Mouse (Mus musculus): ENCODE data around the gene Adat1. TPM values are rescaled to one million over a fixed set of nuclear protein-coding genes. Genes with fewer than 3 reads are reported as not detected.
A peak's percentile ranks its signal among the peaks of the same experiment; 100 is the strongest.

The Adat1 gene
- polyA plus RNA-seq, 1 experiment from 2014 or later, result 4.3 TPM

- Histone ChIP-seq H3K27ac (no peak overlapping the region), H3K27me3 (no peaks in the 10 kb centered on the region), H3K4me1 (replicated peaks) (no peaks in the 10 kb centered on the region), H3K9ac (no peak overlapping the region), H3K36me3 (peaks cover 59% of the 10 kb centered on the region), H3K4me3 (replicated peaks) (no peak overlapping the region), H3K9me3 (replicated peaks) (no peaks in the 10 kb centered on the region), H3K4me2 (no peak overlapping the region)
- no peak for DNase-seq
- 73% methylated on average over 4 of the region's 4 CpGs for WGBS (ENCODE audit: insufficient replicate concordance)
- no peak for ATAC-seq (ENCODE audit: low read depth)
Observed at GRCm38 (mm10) chr8:111954844-111955594, 37.1 kb downstream of the Adat1 start.

- Histone ChIP-seq H3K9me3 (replicated peaks) (no peaks in the 10 kb centered on the region), H3K4me1 (replicated peaks) (no peaks in the 10 kb centered on the region), H3K27ac (no peak overlapping the region), H3K36me3 (peaks cover 75% of the 10 kb centered on the region), H3K27me3 (no peaks in the 10 kb centered on the region), H3K4me3 (replicated peaks) (no peak overlapping the region), H3K9ac (no peak overlapping the region), H3K4me2 (no peak overlapping the region)
- ATAC-seq (ENCODE audit: low read depth) (no peak), DNase-seq (no peak)
- 94% methylated on average over 5 of the region's 5 CpGs for whole genome bisulfite sequencing (ENCODE audit: insufficient replicate concordance)
Observed at GRCm38 (mm10) chr8:111951936-111952335, 40.2 kb downstream of the Adat1 start.

- Histone ChIP-seq H3K4me3 (replicated peaks) (no peak overlapping the region), H3K4me1 (replicated peaks) (no peaks in the 10 kb centered on the region), H3K27me3 (no peaks in the 10 kb centered on the region), H3K9me3 (replicated peaks) (no peaks in the 10 kb centered on the region), H3K27ac (no peak overlapping the region), H3K9ac (no peak overlapping the region), H3K4me2 (no peak overlapping the region), H3K36me3 (peaks cover 75% of the 10 kb centered on the region)
- ATAC-seq (ENCODE audit: low read depth), result no peak
- DNase-seq, result no peak
- 91% methylated on average over 7 of the region's 7 CpGs for WGBS (ENCODE audit: insufficient replicate concordance)
Observed at GRCm38 (mm10) chr8:111951317-111951716, 40.8 kb downstream of the Adat1 start.

- WGBS (ENCODE audit: insufficient replicate concordance), result 75% methylated on average over 3 of the region's 3 CpGs
- Histone ChIP-seq H3K27ac (no peak overlapping the region), H3K9ac (no peak overlapping the region), H3K4me3 (replicated peaks) (no peak overlapping the region), H3K27me3 (no peaks in the 10 kb centered on the region), H3K4me1 (replicated peaks) (no peaks in the 10 kb centered on the region), H3K36me3 (peaks cover 76% of the 10 kb centered on the region), H3K4me2 (no peak overlapping the region), H3K9me3 (replicated peaks) (no peaks in the 10 kb centered on the region)
- no peak for DNase-seq
- ATAC-seq (ENCODE audit: low read depth), result no peak
Observed at GRCm38 (mm10) chr8:111950846-111951245, 41.3 kb downstream of the Adat1 start.

- H3K9me3 ChIP-seq (replicated peaks), result no peaks in the 10 kb centered on the region
- DNase-seq (no peak), ATAC-seq (ENCODE audit: low read depth) (no peak)
- H3K4me1 ChIP-seq (replicated peaks), result peaks cover 4% of the 10 kb centered on the region; the same call in 1 of the 2 replicates
- no peak overlapping the region for H3K9ac ChIP-seq
- 83% methylated on average over 8 of the region's 8 CpGs for WGBS (ENCODE audit: insufficient replicate concordance)
- peaks cover 80% of the 10 kb centered on the region for H3K36me3 ChIP-seq
- no peak overlapping the region for H3K27ac ChIP-seq
- no peak overlapping the region for H3K4me3 ChIP-seq (replicated peaks)
- H3K4me2 ChIP-seq, result no peak overlapping the region
- no peaks in the 10 kb centered on the region for H3K27me3 ChIP-seq
Observed at GRCm38 (mm10) chr8:111947954-111948353, 44.1 kb downstream of the Adat1 start.

- Histone ChIP-seq H3K4me2 (no peak overlapping the region), H3K27ac (no peak overlapping the region), H3K9me3 (replicated peaks) (no peaks in the 10 kb centered on the region), H3K36me3 (peaks cover 85% of the 10 kb centered on the region), H3K4me1 (replicated peaks) (peaks cover 8% of the 10 kb centered on the region), H3K4me3 (replicated peaks) (no peak overlapping the region), H3K27me3 (no peaks in the 10 kb centered on the region), H3K9ac (no peak overlapping the region)
- DNase-seq (no peak), ATAC-seq (ENCODE audit: low read depth) (no peak)
- WGBS (ENCODE audit: insufficient replicate concordance), result 89% methylated on average over 2 of the region's 2 CpGs
Observed at GRCm38 (mm10) chr8:111947144-111947543, 45.0 kb downstream of the Adat1 start.

- Histone ChIP-seq H3K4me1 (replicated peaks) (peaks cover 34% of the 10 kb centered on the region), H3K9me3 (replicated peaks) (no peaks in the 10 kb centered on the region), H3K4me2 (no peak overlapping the region), H3K36me3 (peaks cover 65% of the 10 kb centered on the region), H3K27me3 (no peaks in the 10 kb centered on the region), H3K9ac (no peak overlapping the region), H3K4me3 (replicated peaks) (no peak overlapping the region), H3K27ac (no peak overlapping the region)
- WGBS (ENCODE audit: insufficient replicate concordance), result 80% methylated on average over 2 of the region's 2 CpGs
- DNase-seq, result no peak
- no peak for ATAC-seq (ENCODE audit: low read depth)
Observed at GRCm38 (mm10) chr8:111943544-111943943, 48.6 kb downstream of the Adat1 start.

- Histone ChIP-seq H3K4me3 (replicated peaks) (peak overlapping the region; percentile 98), H3K27me3 (no peaks in the 10 kb centered on the region), H3K36me3 (peaks cover 42% of the 10 kb centered on the region), H3K4me1 (replicated peaks) (peaks cover 36% of the 10 kb centered on the region), H3K9me3 (replicated peaks) (no peaks in the 10 kb centered on the region), H3K27ac (peak overlapping the region; percentile 95), H3K9ac (peak overlapping the region; percentile 97), H3K4me2 (peak overlapping the region; percentile 90)
- peak; percentile 25 for ATAC-seq (ENCODE audit: low read depth)
- WGBS (ENCODE audit: insufficient replicate concordance), result under 1% methylated on average over 23 of the region's 23 CpGs
- peak; percentile 51 for DNase-seq
Observed at GRCm38 (mm10) chr8:111941101-111941454, 51.0 kb downstream of the Adat1 start.

- DNase-seq (peak; percentile 94), ATAC-seq (ENCODE audit: low read depth) (peak; percentile 87)
- Histone ChIP-seq H3K27ac (peak within 1 kb of the TSS; percentile 95), H3K4me2 (peak within 1 kb of the TSS; percentile 90), H3K9ac (peak within 1 kb of the TSS; percentile 97), H3K4me3 (replicated peaks) (peak within 1 kb of the TSS; percentile 98), H3K27me3 (no peaks in the 10 kb centered on the region), H3K9me3 (replicated peaks) (no peaks in the 10 kb centered on the region), H3K36me3 (peaks cover 36% of the 10 kb centered on the region), H3K4me1 (replicated peaks) (peaks cover 36% of the 10 kb centered on the region)
- under 1% methylated on average over 65 of the region's 65 CpGs for WGBS (ENCODE audit: insufficient replicate concordance)
Observed at GRCm38 (mm10) chr8:111940171-111941100, 51.7 kb downstream of the Adat1 start, which contains the start of gene Gabarapl2. Gene Gabarapl2, plus strand, starts transcription at chr8:111940703.

GRCm38 (mm10) chr8:111939516-111940142, 52.5 kb downstream of the Adat1 start:
- no peaks in the 10 kb centered on the region for H3K9me3 ChIP-seq (replicated peaks)
- DNase-seq (peak; percentile 79), ATAC-seq (ENCODE audit: low read depth) (peak; percentile 93)
- no peaks in the 10 kb centered on the region for H3K27me3 ChIP-seq
- 8% methylated on average over 10 of the region's 10 CpGs for WGBS (ENCODE audit: insufficient replicate concordance)
- H3K9ac ChIP-seq, result peak overlapping the region; percentile 97
- peak overlapping the region; percentile 95 for H3K27ac ChIP-seq
- peak overlapping the region; percentile 90 for H3K4me2 ChIP-seq
- peaks cover 30% of the 10 kb centered on the region for H3K36me3 ChIP-seq
- peaks cover 36% of the 10 kb centered on the region for H3K4me1 ChIP-seq (replicated peaks)
- H3K4me3 ChIP-seq (replicated peaks), result peak overlapping the region; percentile 98

Measured in liver, embryonic 13.5 days (tissue).